Mouse (Mus musculus): ENCODE measurements around the gene Ccnb2. TPM values are rescaled to one million over a fixed set of nuclear protein-coding genes. Genes with fewer than 3 reads are reported as not detected.
"Not testable (repeated sequence)": the region's sequence is repeated elsewhere in the genome, so short reads cannot be mapped to it uniquely, and the experiment has no call there.

Gene Ccnb2
- 175 and 185 TPM in 2 replicates for polyA plus RNA-seq (2016; fragmentation: Nextera tagmentation; extraction: Ambion mirVana)

- Histone ChIP-seq H3K27me3 (ENCODE audit: insufficient read depth, poor library complexity, severe bottlenecking) (no peaks in the 10 kb centered on the region), H3K27ac (peak within 1 kb of the TSS; percentile 97), H3K4me1 (peaks cover 3% of the 10 kb centered on the region; the same call in 1 of the 2 replicates), H3K9me3 (no peaks in the 10 kb centered on the region), H3K36me3 (peaks cover 43% of the 10 kb centered on the region), H3K4me3 (peak within 1 kb of the TSS; percentile 91)
- 2% methylated on average over 45 of the region's 45 CpGs for WGBS
- peak; percentile 97 for DNase-seq (ENCODE audit: low spot score)
These were observed at the start of gene Ccnb2 for GRCm38 (mm10) chr9:70421257-70422056. TSS of gene Ccnb2 (minus strand) at chr9:70421547.

- not testable (repeated sequence) for H3K9me3 ChIP-seq
These were observed 41.7 kb upstream of the Ccnb2 start for GRCm38 (mm10) chr9:70463091-70463490.

GRCm38 (mm10) chr9:70452371-70452770 is 31.0 kb upstream of the Ccnb2 start:
- no peaks in the 10 kb centered on the region for H3K9me3 ChIP-seq
- H3K27ac ChIP-seq = no peak overlapping the region
- no peak for DNase-seq (ENCODE audit: low spot score)
- H3K27me3 ChIP-seq (ENCODE audit: insufficient read depth, poor library complexity, severe bottlenecking) = no peaks in the 10 kb centered on the region
- 66% methylated on average over 2 of the region's 2 CpGs for WGBS
- no peaks in the 10 kb centered on the region for H3K4me1 ChIP-seq
- peaks cover 81% of the 10 kb centered on the region for H3K36me3 ChIP-seq
- H3K4me3 ChIP-seq = no peak overlapping the region

More at GRCm38 (mm10) chr9:70463091-70463490, 41.7 kb upstream of the Ccnb2 start:
- H3K4me3 ChIP-seq; DNase-seq (ENCODE audit: low spot score); H3K4me1 ChIP-seq; H3K27ac ChIP-seq; H3K27me3 ChIP-seq (ENCODE audit: insufficient read depth, poor library complexity, severe bottlenecking): not testable (repeated sequence)
- H3K36me3 ChIP-seq = peaks cover 39% of the 10 kb centered on the region
- WGBS = 98% methylated on average over 13 of the region's 13 CpGs

- H3K4me3 ChIP-seq = no peak overlapping the region
- H3K9me3 ChIP-seq = no peaks in the 10 kb centered on the region
- peaks cover 62% of the 10 kb centered on the region for H3K36me3 ChIP-seq
- WGBS = 97% methylated on average over 5 of the region's 5 CpGs
- H3K4me1 ChIP-seq = no peaks in the 10 kb centered on the region
- no peak for DNase-seq (ENCODE audit: low spot score)
- H3K27me3 ChIP-seq (ENCODE audit: insufficient read depth, poor library complexity, severe bottlenecking) = no peaks in the 10 kb centered on the region
- H3K27ac ChIP-seq = no peak overlapping the region
These were observed 27.7 kb upstream of the Ccnb2 start for GRCm38 (mm10) chr9:70449072-70449471.

- no peaks in the 10 kb centered on the region for H3K27me3 ChIP-seq (ENCODE audit: insufficient read depth, poor library complexity, severe bottlenecking)
- DNase-seq (ENCODE audit: low spot score) = no peak
- H3K9me3 ChIP-seq = no peaks in the 10 kb centered on the region
- peaks cover 89% of the 10 kb centered on the region for H3K36me3 ChIP-seq
- H3K27ac ChIP-seq = no peak overlapping the region
- no peaks in the 10 kb centered on the region for H3K4me1 ChIP-seq
- no peak overlapping the region for H3K4me3 ChIP-seq
- whole genome bisulfite sequencing = 86% methylated on average over 4 of the region's 4 CpGs
These were observed 18.6 kb upstream of the Ccnb2 start for GRCm38 (mm10) chr9:70439959-70440358.

GRCm38 (mm10) chr9:70422661-70423060 is 1.3 kb upstream of the Ccnb2 start:
- Histone ChIP-seq H3K4me1 (peaks cover 3% of the 10 kb centered on the region; the same call in 1 of the 2 replicates), H3K27me3 (ENCODE audit: insufficient read depth, poor library complexity, severe bottlenecking) (no peaks in the 10 kb centered on the region), H3K36me3 (peaks cover 45% of the 10 kb centered on the region), H3K9me3 (no peaks in the 10 kb centered on the region), H3K4me3 (no peak overlapping the region), H3K27ac (no peak overlapping the region)
- DNase-seq (ENCODE audit: low spot score) = no peak
- WGBS = 95% methylated on average over 2 of the region's 2 CpGs

- Histone ChIP-seq H3K27me3 (ENCODE audit: insufficient read depth, poor library complexity, severe bottlenecking) (no peaks in the 10 kb centered on the region), H3K4me1 (peaks cover 3% of the 10 kb centered on the region; the same call in 1 of the 2 replicates), H3K9me3 (no peaks in the 10 kb centered on the region), H3K27ac (no peak overlapping the region), H3K36me3 (peaks cover 67% of the 10 kb centered on the region), H3K4me3 (no peak overlapping the region)
- 81% methylated on average over 3 of the region's 3 CpGs for WGBS
- DNase-seq (ENCODE audit: low spot score) = no peak
These were observed 4.9 kb downstream of the Ccnb2 start for GRCm38 (mm10) chr9:70416412-70416811.

- no peaks in the 10 kb centered on the region for H3K27me3 ChIP-seq (ENCODE audit: insufficient read depth, poor library complexity, severe bottlenecking)
- H3K36me3 ChIP-seq = peaks cover 93% of the 10 kb centered on the region
- 91% methylated on average over 7 of the region's 7 CpGs for WGBS
- H3K9me3 ChIP-seq = no peaks in the 10 kb centered on the region
- no peaks in the 10 kb centered on the region; the same call in 1 of the 2 replicates for H3K4me1 ChIP-seq
- no peak overlapping the region for H3K4me3 ChIP-seq
- no peak for DNase-seq (ENCODE audit: low spot score)
- no peak overlapping the region for H3K27ac ChIP-seq
These were observed 8.3 kb downstream of the Ccnb2 start for GRCm38 (mm10) chr9:70413038-70413437.

GRCm38 (mm10) chr9:70410668-70411067 is 10.7 kb downstream of the Ccnb2 start:
- WGBS = 78% methylated on average over 11 of the region's 11 CpGs
- H3K36me3 ChIP-seq = peaks cover 85% of the 10 kb centered on the region
- H3K9me3 ChIP-seq = no peaks in the 10 kb centered on the region
- H3K27me3 ChIP-seq (ENCODE audit: insufficient read depth, poor library complexity, severe bottlenecking) = no peaks in the 10 kb centered on the region
- H3K27ac ChIP-seq = no peak overlapping the region
- no peak overlapping the region for H3K4me3 ChIP-seq
- no peak for DNase-seq (ENCODE audit: low spot score)
- H3K4me1 ChIP-seq = no peaks in the 10 kb centered on the region

GRCm38 (mm10) chr9:70409743-70410142 is 11.6 kb downstream of the Ccnb2 start:
- H3K4me3 ChIP-seq = no peak overlapping the region
- no peaks in the 10 kb centered on the region for H3K27me3 ChIP-seq (ENCODE audit: insufficient read depth, poor library complexity, severe bottlenecking)
- peaks cover 79% of the 10 kb centered on the region for H3K36me3 ChIP-seq
- no peaks in the 10 kb centered on the region for H3K4me1 ChIP-seq
- H3K27ac ChIP-seq = no peak overlapping the region
- no peak for DNase-seq (ENCODE audit: low spot score)
- no peaks in the 10 kb centered on the region for H3K9me3 ChIP-seq
- WGBS = 93% methylated on average over 8 of the region's 8 CpGs

GRCm38 (mm10) chr9:70408791-70409190 is 12.6 kb downstream of the Ccnb2 start:
- H3K27me3 ChIP-seq (ENCODE audit: insufficient read depth, poor library complexity, severe bottlenecking) = no peaks in the 10 kb centered on the region
- no peak overlapping the region for H3K27ac ChIP-seq
- WGBS = 91% methylated on average over 3 of the region's 3 CpGs
- DNase-seq (ENCODE audit: low spot score) = no peak
- no peaks in the 10 kb centered on the region for H3K9me3 ChIP-seq
- H3K4me3 ChIP-seq = no peak overlapping the region
- no peaks in the 10 kb centered on the region for H3K4me1 ChIP-seq
- peaks cover 71% of the 10 kb centered on the region for H3K36me3 ChIP-seq

- no peak for DNase-seq (ENCODE audit: low spot score)
- Histone ChIP-seq H3K9me3 (no peaks in the 10 kb centered on the region), H3K36me3 (peaks cover 50% of the 10 kb centered on the region), H3K4me3 (no peak overlapping the region), H3K27ac (no peak overlapping the region), H3K4me1 (no peaks in the 10 kb centered on the region), H3K27me3 (ENCODE audit: insufficient read depth, poor library complexity, severe bottlenecking) (no peaks in the 10 kb centered on the region)
- 82% methylated on average over 3 of the region's 3 CpGs for WGBS
These were observed 14.8 kb downstream of the Ccnb2 start for GRCm38 (mm10) chr9:70406596-70406995.

GRCm38 (mm10) chr9:70401937-70402539 is 19.3 kb downstream of the Ccnb2 start:
- Histone ChIP-seq H3K27ac (no peak overlapping the region), H3K27me3 (ENCODE audit: insufficient read depth, poor library complexity, severe bottlenecking) (no peaks in the 10 kb centered on the region), H3K4me1 (no peaks in the 10 kb centered on the region), H3K36me3 (peaks cover 19% of the 10 kb centered on the region), H3K4me3 (no peak overlapping the region), H3K9me3 (no peaks in the 10 kb centered on the region)
- no peak for DNase-seq (ENCODE audit: low spot score)
- 89% methylated on average over 8 of the region's 8 CpGs for WGBS
